Mouse (Mus musculus) bone marrow, adult 2 months (tissue): ENCODE data around the gene Asap3.
A peak's percentile ranks its signal among the peaks of the same experiment; 100 is the strongest.

Experiments used
- CTCF ChIP-seq: fragments of 200-500 bp; IDR thresholded peaks from 2 replicates; pipeline ENCODE4 v1.5.1; 2011; ENCODE audit warnings: low read length, control low read depth; ENCODE audit not compliant: control insufficient read depth, insufficient read depth
- POLR2A ChIP-seq: fragments of 200-500 bp; IDR thresholded peaks from 2 replicates; pipeline ENCODE4 v1.6.1; 2011; ENCODE audit warnings: low read depth, mild to moderate bottlenecking, control low read depth, low read length, borderline replicate concordance; ENCODE audit not compliant: control insufficient read depth

- peak; percentile 23; the same call in 1 of the 2 replicates for TF ChIP-seq CTCF
- TF ChIP-seq POLR2A, result no peak
These were observed 36.0 kb downstream of the Asap3 start for GRCm38 (mm10) chr4:136242065-136242703.
